Mouse (Mus musculus): ENCODE measurements around the gene H2afx. TPM values are rescaled to one million over a fixed set of nuclear protein-coding genes. Genes with fewer than 3 reads are reported as not detected.
"Not testable (repeated sequence)": the region's sequence is repeated elsewhere in the genome, so short reads cannot be mapped to it uniquely, and the experiment has no call there.

The H2afx gene
- polyA plus RNA-seq, 1 experiment from 2014 or later = 498 TPM

- peak; percentile 58 for DNase-seq (ENCODE audit: low spot score)
- H3K27me3 ChIP-seq (ENCODE audit: control insufficient read depth, insufficient read depth, low read length) = no peaks in the 10 kb centered on the region
- peak overlapping the region; percentile 87 for H3K27ac ChIP-seq (ENCODE audit: low read depth, low read length)
- H3K36me3 ChIP-seq (ENCODE audit: control insufficient read depth, insufficient read depth, low read length) = no peaks in the 10 kb centered on the region; the same call in 1 of the 2 replicates
- peak overlapping the region; percentile 93 for H3K9ac ChIP-seq (ENCODE audit: low read length)
- peak overlapping the region; percentile 75 for H3K4me2 ChIP-seq (ENCODE audit: low read depth, low read length, severe bottlenecking)
- peak overlapping the region; percentile 78 for H3K4me3 ChIP-seq (ENCODE audit: low read depth, low read length)
- under 1% methylated on average over 21 of the region's 22 CpGs for WGBS
- no peaks in the 10 kb centered on the region for H3K9me3 ChIP-seq (ENCODE audit: control insufficient read depth, low read length)
- peak; percentile 66 for ATAC-seq (replicated peaks; ENCODE audit: low FRiP score)
- H3K4me1 ChIP-seq (replicated peaks; ENCODE audit: control insufficient read depth, insufficient read depth, low read length) = peaks cover 4% of the 10 kb centered on the region; the same call in 1 of the 2 replicates
These were observed 7.3 kb upstream of the H2afx start for GRCm38 (mm10) chr9:44327064-44327711.

- ATAC-seq (replicated peaks; ENCODE audit: low FRiP score) (no peak), DNase-seq (ENCODE audit: low spot score) (no peak)
- peaks cover 6% of the 10 kb centered on the region for H3K36me3 ChIP-seq (ENCODE audit: control insufficient read depth, insufficient read depth, low read length)
- no peaks in the 10 kb centered on the region for H3K27me3 ChIP-seq (ENCODE audit: control insufficient read depth, insufficient read depth, low read length)
- peak overlapping the region; percentile 78 for H3K4me3 ChIP-seq (ENCODE audit: low read depth, low read length)
- peak overlapping the region; percentile 75 for H3K4me2 ChIP-seq (ENCODE audit: low read depth, low read length, severe bottlenecking)
- no peaks in the 10 kb centered on the region for H3K9me3 ChIP-seq (ENCODE audit: control insufficient read depth, low read length)
- 94% methylated on average over 5 of the region's 5 CpGs for WGBS
- no peak overlapping the region for H3K27ac ChIP-seq (ENCODE audit: low read depth, low read length)
- H3K9ac ChIP-seq (ENCODE audit: low read length) = peak overlapping the region; percentile 93
- peaks cover 4% of the 10 kb centered on the region; the same call in 1 of the 2 replicates for H3K4me1 ChIP-seq (replicated peaks; ENCODE audit: control insufficient read depth, insufficient read depth, low read length)
These were observed 6.6 kb upstream of the H2afx start for GRCm38 (mm10) chr9:44327926-44328325.

GRCm38 (mm10) chr9:44330736-44331135 lies 3.8 kb upstream of the H2afx start:
- Histone ChIP-seq H3K9ac (ENCODE audit: low read length) (no peak overlapping the region), H3K9me3 (ENCODE audit: control insufficient read depth, low read length) (no peaks in the 10 kb centered on the region; the same call in 1 of the 2 replicates), H3K36me3 (ENCODE audit: control insufficient read depth, insufficient read depth, low read length) (peaks cover 13% of the 10 kb centered on the region), H3K4me1 (replicated peaks; ENCODE audit: control insufficient read depth, insufficient read depth, low read length) (peaks cover 3% of the 10 kb centered on the region; the same call in 1 of the 2 replicates), H3K27ac (ENCODE audit: low read depth, low read length) (no peak overlapping the region), H3K4me3 (ENCODE audit: low read depth, low read length) (no peak overlapping the region), H3K4me2 (ENCODE audit: low read depth, low read length, severe bottlenecking) (no peak overlapping the region), H3K27me3 (ENCODE audit: control insufficient read depth, insufficient read depth, low read length) (no peaks in the 10 kb centered on the region)
- DNase-seq (ENCODE audit: low spot score) = no peak
- 95% methylated on average over 6 of the region's 6 CpGs for WGBS
- ATAC-seq (replicated peaks; ENCODE audit: low FRiP score) = no peak

- Histone ChIP-seq H3K9me3 (ENCODE audit: control insufficient read depth, low read length) (no peaks in the 10 kb centered on the region; the same call in 1 of the 2 replicates), H3K36me3 (ENCODE audit: control insufficient read depth, insufficient read depth, low read length) (peaks cover 15% of the 10 kb centered on the region)
These were observed 1.4 kb upstream of the H2afx start for GRCm38 (mm10) chr9:44332918-44333638.

GRCm38 (mm10) chr9:44335331-44336092 lies 1.0 kb downstream of the H2afx start:
- no peaks in the 10 kb centered on the region; the same call in 1 of the 2 replicates for H3K9me3 ChIP-seq (ENCODE audit: control insufficient read depth, low read length)
- H3K4me1 ChIP-seq (replicated peaks; ENCODE audit: control insufficient read depth, insufficient read depth, low read length) = peaks cover 4% of the 10 kb centered on the region; the same call in 1 of the 2 replicates
- peak overlapping the region; percentile 99 for H3K9ac ChIP-seq (ENCODE audit: low read length)
- H3K4me2 ChIP-seq (ENCODE audit: low read depth, low read length, severe bottlenecking) = peak overlapping the region; percentile 73
- peak overlapping the region; percentile 97 for H3K27ac ChIP-seq (ENCODE audit: low read depth, low read length)
- H3K27me3 ChIP-seq (ENCODE audit: control insufficient read depth, insufficient read depth, low read length) = no peaks in the 10 kb centered on the region
- DNase-seq (ENCODE audit: low spot score) = peak; percentile 82
- ATAC-seq (replicated peaks; ENCODE audit: low FRiP score) = no peak
- under 1% methylated on average over 48 of the region's 50 CpGs for WGBS
- peak overlapping the region; percentile 99 for H3K4me3 ChIP-seq (ENCODE audit: low read depth, low read length)
- peaks cover 18% of the 10 kb centered on the region for H3K36me3 ChIP-seq (ENCODE audit: control insufficient read depth, insufficient read depth, low read length)

More at GRCm38 (mm10) chr9:44332918-44333638, 1.4 kb upstream of the H2afx start:
- Histone ChIP-seq H3K27me3 (ENCODE audit: control insufficient read depth, insufficient read depth, low read length) (no peaks in the 10 kb centered on the region), H3K4me1 (replicated peaks; ENCODE audit: control insufficient read depth, insufficient read depth, low read length) (peaks cover 4% of the 10 kb centered on the region; the same call in 1 of the 2 replicates), H3K9ac (ENCODE audit: low read length) (no peak overlapping the region), H3K27ac (ENCODE audit: low read depth, low read length) (no peak overlapping the region), H3K4me2 (ENCODE audit: low read depth, low read length, severe bottlenecking) (no peak overlapping the region), H3K4me3 (ENCODE audit: low read depth, low read length) (no peak overlapping the region)
- no peak for DNase-seq (ENCODE audit: low spot score)
- no peak for ATAC-seq (replicated peaks; ENCODE audit: low FRiP score)
- WGBS = 96% methylated on average over 13 of the region's 13 CpGs

GRCm38 (mm10) chr9:44336093-44336406 lies 1.6 kb downstream of the H2afx start:
- Histone ChIP-seq H3K27ac (ENCODE audit: low read depth, low read length) (peak overlapping the region; percentile 97; the same call in 1 of the 2 replicates), H3K27me3 (ENCODE audit: control insufficient read depth, insufficient read depth, low read length) (no peaks in the 10 kb centered on the region), H3K9me3 (ENCODE audit: control insufficient read depth, low read length) (no peaks in the 10 kb centered on the region; the same call in 1 of the 2 replicates), H3K36me3 (ENCODE audit: control insufficient read depth, insufficient read depth, low read length) (peaks cover 18% of the 10 kb centered on the region), H3K4me3 (ENCODE audit: low read depth, low read length) (peak overlapping the region; percentile 99), H3K4me2 (ENCODE audit: low read depth, low read length, severe bottlenecking) (peak overlapping the region; percentile 73), H3K4me1 (replicated peaks; ENCODE audit: control insufficient read depth, insufficient read depth, low read length) (peaks cover 4% of the 10 kb centered on the region; the same call in 1 of the 2 replicates), H3K9ac (ENCODE audit: low read length) (peak overlapping the region; percentile 99)
- ATAC-seq (replicated peaks; ENCODE audit: low FRiP score) (no peak), DNase-seq (ENCODE audit: low spot score) (no peak)
- 4% methylated on average over 5 of the region's 5 CpGs for WGBS

GRCm38 (mm10) chr9:44336513-44336912 lies 2.0 kb downstream of the H2afx start:
- DNase-seq (ENCODE audit: low spot score); H3K27me3 ChIP-seq (ENCODE audit: control insufficient read depth, insufficient read depth, low read length); H3K4me1 ChIP-seq (replicated peaks; ENCODE audit: control insufficient read depth, insufficient read depth, low read length); H3K27ac ChIP-seq (ENCODE audit: low read depth, low read length); ATAC-seq (replicated peaks; ENCODE audit: low FRiP score); H3K9me3 ChIP-seq (ENCODE audit: control insufficient read depth, low read length): not testable (repeated sequence)
- peaks cover 18% of the 10 kb centered on the region for H3K36me3 ChIP-seq (ENCODE audit: control insufficient read depth, insufficient read depth, low read length)
- H3K4me3 ChIP-seq (ENCODE audit: low read depth, low read length) = peak overlapping the region; percentile 99
- H3K4me2 ChIP-seq (ENCODE audit: low read depth, low read length, severe bottlenecking) = peak overlapping the region; percentile 73
- peak overlapping the region; percentile 99 for H3K9ac ChIP-seq (ENCODE audit: low read length)
- 27% methylated on average over 4 of the region's 4 CpGs for WGBS

- Histone ChIP-seq H3K4me2 (ENCODE audit: low read depth, low read length, severe bottlenecking) (peak overlapping the region; percentile 73), H3K27ac (ENCODE audit: low read depth, low read length) (peak overlapping the region; percentile 31; the same call in 1 of the 2 replicates), H3K4me3 (ENCODE audit: low read depth, low read length) (peak overlapping the region; percentile 99), H3K27me3 (ENCODE audit: control insufficient read depth, insufficient read depth, low read length) (no peaks in the 10 kb centered on the region), H3K36me3 (ENCODE audit: control insufficient read depth, insufficient read depth, low read length) (peaks cover 18% of the 10 kb centered on the region), H3K9me3 (ENCODE audit: control insufficient read depth, low read length) (no peaks in the 10 kb centered on the region; the same call in 1 of the 2 replicates), H3K4me1 (replicated peaks; ENCODE audit: control insufficient read depth, insufficient read depth, low read length) (peaks cover 4% of the 10 kb centered on the region; the same call in 1 of the 2 replicates), H3K9ac (ENCODE audit: low read length) (peak overlapping the region; percentile 99)
- WGBS = 80% methylated on average over 3 of the region's 3 CpGs
- no peak for ATAC-seq (replicated peaks; ENCODE audit: low FRiP score)
- no peak for DNase-seq (ENCODE audit: low spot score)
These were observed 2.5 kb downstream of the H2afx start for GRCm38 (mm10) chr9:44336964-44337363.

All from forebrain, embryonic 11.5 days (tissue).